Mouse (Mus musculus) megakaryocyte, embryonic 14.5 days (primary cell): Measurements from ENCODE around the gene Snai1. TPM values are rescaled to one million over a fixed set of nuclear protein-coding genes. Genes with fewer than 3 reads are reported as not detected.
A peak's percentile ranks its signal among the peaks of the same experiment; 100 is the strongest.

Experiments
- H3K27me3 ChIP-seq: replicated peaks from 2 replicates; pipeline ENCODE3; 2012; ENCODE audit warnings: inconsistent platforms
- H3K36me3 ChIP-seq: replicated peaks from 2 replicates; pipeline ENCODE3; 2012; ENCODE audit warnings: low read length, inconsistent platforms, mixed read lengths
- H3K4me1 ChIP-seq: 2 replicates; pipeline ENCODE4 v1.6.1; 2012; ENCODE audit warnings: inconsistent platforms
- H3K4me3 ChIP-seq: replicated peaks from 2 replicates; pipeline ENCODE3; 2012; ENCODE audit warnings: moderate library complexity, mild to moderate bottlenecking, inconsistent platforms
- H3K9me3 ChIP-seq: 2 replicates; pipeline ENCODE4 v1.6.1; 2012; ENCODE audit warnings: inconsistent platforms
- FLI1 ChIP-seq: IDR thresholded peaks from 2 replicates; pipeline ENCODE4 v1.6.1; 2012; ENCODE audit warnings: low read length, inconsistent platforms, mixed read lengths
- GATA1 ChIP-seq: IDR thresholded peaks from 3 replicates; pipeline ENCODE4 v1.6.1; 2012; ENCODE audit warnings: mixed read lengths, low read length, inconsistent platforms, borderline replicate concordance
- polyA plus RNA-seq: library from polyadenylated mRNA; stranded (reverse); fragments of >175 nt; gene quantifications from 2 replicates; pipeline ENCODE4 v1.2.3, GENCODE M21; 2012; ENCODE audit warnings: low replicate concordance; ENCODE audit not compliant: insufficient read depth

Snai1 gene
- polyA plus RNA-seq, 1 experiment: 1.4 TPM

DNA sequence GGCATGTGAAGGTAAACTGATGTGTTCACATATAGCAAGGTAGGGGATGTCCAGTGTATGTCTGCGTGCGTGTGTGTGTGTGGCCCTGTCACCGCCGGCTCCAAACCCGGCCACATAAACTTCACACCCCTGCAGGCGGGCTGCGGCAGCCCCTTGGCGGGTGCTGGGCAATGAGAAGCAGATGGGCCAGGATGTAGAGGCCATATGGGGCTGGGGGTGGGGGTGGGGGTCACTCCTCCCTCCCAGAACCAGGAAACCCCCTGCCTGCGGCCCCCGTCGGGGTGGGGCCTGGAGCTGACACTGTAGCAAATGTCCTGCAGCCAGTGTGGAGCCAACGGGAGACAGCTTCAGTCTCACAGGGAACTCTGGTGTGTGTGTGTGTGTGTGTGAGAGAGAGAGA, 25.7 kb downstream of the Snai1 start:
- Histone ChIP-seq H3K4me3 (no peak overlapping the region), H3K27me3 (peaks cover 82% of the 10 kb centered on the region), H3K36me3 (no peaks in the 10 kb centered on the region), H3K4me1 (peaks cover 21% of the 10 kb centered on the region), H3K9me3 (no peaks in the 10 kb centered on the region)
- TF ChIP-seq FLI1 (no peak), GATA1 (no peak)

GRCm38 (mm10) chr2:167564551-167565311, 26.7 kb downstream of the Snai1 start:
- TF ChIP-seq FLI1: no peak
- TF ChIP-seq GATA1: no peak
- Histone ChIP-seq H3K36me3 (no peaks in the 10 kb centered on the region), H3K9me3 (no peaks in the 10 kb centered on the region), H3K27me3 (peaks cover 75% of the 10 kb centered on the region), H3K4me3 (no peak overlapping the region), H3K4me1 (peaks cover 14% of the 10 kb centered on the region)

DNA sequence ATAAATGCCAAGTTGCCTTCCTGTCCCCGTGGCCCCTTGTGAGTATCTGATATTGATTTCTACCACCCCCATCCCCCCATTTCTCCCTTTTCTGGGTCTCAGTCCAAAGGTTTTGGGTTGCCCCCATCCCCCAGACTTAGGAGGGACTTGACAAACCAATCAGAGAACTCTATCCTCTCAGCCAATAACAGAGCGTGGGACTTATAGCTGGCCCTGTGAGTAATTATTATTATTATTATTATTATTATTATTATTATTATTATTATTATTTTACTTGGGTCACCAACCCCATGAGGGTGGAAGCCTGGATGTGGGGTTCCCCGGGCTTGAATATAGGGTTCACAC, 27.3 kb downstream of the Snai1 start:
- Histone ChIP-seq H3K27me3 (peaks cover 71% of the 10 kb centered on the region), H3K36me3 (no peaks in the 10 kb centered on the region), H3K9me3 (no peaks in the 10 kb centered on the region), H3K4me1 (peaks cover 19% of the 10 kb centered on the region), H3K4me3 (no peak overlapping the region)
- TF ChIP-seq GATA1: no peak
- TF ChIP-seq FLI1: no peak

DNA sequence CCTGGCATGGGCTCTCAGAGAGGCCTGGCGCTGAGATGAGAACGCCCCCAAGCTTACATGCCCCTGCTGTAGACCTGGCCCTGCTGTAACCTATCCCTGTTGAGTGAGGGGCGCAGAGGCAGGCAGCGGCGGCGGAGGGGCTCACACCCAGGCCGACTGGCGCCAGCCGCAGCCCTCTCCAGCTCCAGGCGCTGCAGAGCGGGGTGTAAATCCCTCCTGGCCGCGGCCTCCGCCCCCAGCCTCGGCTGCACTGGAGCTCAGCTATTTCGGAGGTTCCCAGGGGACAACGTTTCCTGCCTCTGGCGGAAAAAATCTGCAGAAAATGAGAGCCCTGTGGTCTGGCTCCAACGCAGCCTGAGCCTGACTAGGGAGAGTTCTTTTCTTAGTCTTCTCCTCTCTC, 27.7 kb downstream of the Snai1 start:
- Histone ChIP-seq H3K9me3 (no peaks in the 10 kb centered on the region), H3K27me3 (peaks cover 70% of the 10 kb centered on the region), H3K4me1 (peaks cover 23% of the 10 kb centered on the region), H3K36me3 (no peaks in the 10 kb centered on the region), H3K4me3 (no peak overlapping the region)
- TF ChIP-seq FLI1 (no peak), GATA1 (no peak)

DNA sequence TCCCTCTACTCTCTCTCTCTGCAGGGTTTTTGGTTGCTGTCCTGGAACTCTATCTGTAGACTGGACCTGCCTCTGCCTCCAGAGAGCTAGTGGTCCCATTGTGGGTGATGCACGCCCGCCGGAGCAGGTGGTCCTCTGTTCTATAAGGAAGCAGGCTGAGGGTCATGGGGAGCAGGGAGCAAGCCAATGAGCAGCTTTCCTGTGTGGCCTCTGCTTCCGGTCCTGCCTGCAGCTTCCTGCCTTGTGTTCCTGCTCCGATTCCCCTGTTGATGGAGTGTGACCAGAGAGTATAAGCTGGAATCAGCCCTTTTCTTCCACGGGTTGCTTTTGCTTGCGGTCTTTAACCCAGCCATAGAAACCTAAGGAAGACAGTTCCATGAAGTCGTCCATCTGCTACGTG, 30.1 kb downstream of the Snai1 start:
- Histone ChIP-seq H3K4me1 (peaks cover 24% of the 10 kb centered on the region), H3K4me3 (no peak overlapping the region), H3K27me3 (peaks cover 52% of the 10 kb centered on the region), H3K9me3 (no peaks in the 10 kb centered on the region), H3K36me3 (no peaks in the 10 kb centered on the region)
- no peak for TF ChIP-seq FLI1
- TF ChIP-seq GATA1: no peak

- peaks cover 26% of the 10 kb centered on the region for H3K4me1 ChIP-seq
- no peak for TF ChIP-seq FLI1
- TF ChIP-seq GATA1: no peak
- H3K36me3 ChIP-seq: peaks cover 15% of the 10 kb centered on the region
Measured at GRCm38 (mm10) chr2:167569934-167570651, 32.1 kb downstream of the Snai1 start.

DNA sequence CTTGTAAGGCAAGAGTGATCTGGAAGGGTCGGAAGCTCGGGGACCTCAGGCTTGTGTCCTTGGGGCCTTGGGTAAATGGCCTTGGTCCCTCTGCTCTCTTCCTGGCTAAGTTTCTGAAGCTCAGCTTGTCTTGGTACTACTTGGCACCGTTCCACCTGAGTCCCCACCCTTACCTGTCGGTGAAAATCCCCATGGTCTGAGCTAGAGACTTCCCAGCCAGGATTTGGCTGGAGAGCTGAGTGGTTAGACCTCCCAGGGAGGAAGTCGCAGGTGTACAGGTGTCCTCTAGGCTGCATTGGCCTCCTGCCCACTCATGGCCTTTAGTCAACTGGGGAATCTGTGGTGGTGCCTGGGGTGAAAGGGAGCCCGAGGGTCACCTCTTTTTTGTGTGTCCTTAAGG, 32.8 kb downstream of the Snai1 start:
- peaks cover 23% of the 10 kb centered on the region for H3K36me3 ChIP-seq
- no peak overlapping the region for H3K4me3 ChIP-seq
- H3K4me1 ChIP-seq: peaks cover 23% of the 10 kb centered on the region
- H3K9me3 ChIP-seq: no peaks in the 10 kb centered on the region
- TF ChIP-seq GATA1: no peak
- TF ChIP-seq FLI1: no peak
- H3K27me3 ChIP-seq: peaks cover 32% of the 10 kb centered on the region

More at GRCm38 (mm10) chr2:167569934-167570651, 32.1 kb downstream of the Snai1 start:
- Histone ChIP-seq H3K4me3 (peak overlapping the region; percentile 44), H3K9me3 (no peaks in the 10 kb centered on the region), H3K27me3 (peaks cover 37% of the 10 kb centered on the region)

DNA sequence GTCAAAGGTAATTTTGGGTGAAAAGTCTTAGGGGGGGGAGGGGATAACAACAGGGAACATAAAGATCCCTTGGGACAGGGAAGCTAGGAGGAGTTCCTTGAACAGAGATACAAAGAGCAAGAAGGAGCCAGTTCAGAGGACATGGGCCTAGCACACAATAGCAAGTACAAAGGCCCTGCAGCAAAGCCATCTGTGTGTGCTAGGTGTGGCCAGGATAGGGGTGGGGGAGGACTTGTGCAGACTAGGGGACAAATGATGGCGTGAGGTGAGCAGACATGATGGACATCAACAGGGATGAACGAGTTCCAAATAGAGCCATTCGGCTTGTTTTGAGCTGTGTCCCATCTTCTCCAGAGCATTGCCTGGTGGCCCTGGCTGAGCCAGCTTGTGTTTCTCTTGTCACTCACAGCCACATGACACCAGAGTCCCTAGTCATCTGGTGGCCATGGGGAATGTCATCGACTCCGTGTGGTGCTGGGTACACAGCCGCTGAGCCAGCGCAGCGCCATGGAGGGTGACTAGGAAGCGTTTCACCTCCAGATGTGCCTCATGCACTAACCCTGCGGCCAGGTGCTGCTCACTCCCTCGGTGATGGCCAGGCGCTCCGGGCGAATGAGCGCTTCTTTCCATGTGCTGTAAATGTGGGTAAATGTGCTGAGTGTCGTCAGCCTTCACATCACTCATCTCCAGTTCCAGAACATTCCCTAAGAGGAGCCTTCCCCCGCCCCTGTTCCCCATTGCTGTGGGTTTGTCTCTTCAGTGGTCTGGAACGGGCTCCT, 33.6 kb downstream of the Snai1 start:
- peaks cover 28% of the 10 kb centered on the region for H3K36me3 ChIP-seq
- H3K27me3 ChIP-seq: peaks cover 30% of the 10 kb centered on the region
- H3K4me1 ChIP-seq: peaks cover 22% of the 10 kb centered on the region
- no peak overlapping the region for H3K4me3 ChIP-seq
- no peaks in the 10 kb centered on the region for H3K9me3 ChIP-seq
- TF ChIP-seq FLI1: no peak
- TF ChIP-seq GATA1: no peak

DNA sequence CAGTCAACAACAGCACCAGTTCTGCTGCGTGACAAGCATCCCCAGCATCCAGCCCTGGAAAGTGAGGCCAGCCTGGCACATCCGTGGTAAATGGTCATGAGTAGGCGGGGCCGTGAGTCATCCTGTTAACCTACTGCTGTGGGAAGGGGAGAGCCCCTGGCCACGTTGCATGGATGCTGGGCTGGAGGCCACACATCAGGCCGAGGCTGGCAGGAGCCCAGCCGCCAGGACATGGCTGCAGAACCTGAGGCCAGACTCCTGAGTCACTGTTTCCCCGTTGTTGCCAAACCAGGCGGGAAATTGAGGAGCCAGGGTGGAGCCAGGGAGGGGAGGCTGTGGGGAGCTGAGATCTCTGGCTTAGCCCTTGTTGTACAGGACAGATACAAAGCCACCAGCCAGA, 36.8 kb downstream of the Snai1 start:
- Histone ChIP-seq H3K36me3 (peaks cover 54% of the 10 kb centered on the region), H3K27me3 (peaks cover 10% of the 10 kb centered on the region), H3K4me3 (no peak overlapping the region), H3K4me1 (peaks cover 23% of the 10 kb centered on the region), H3K9me3 (no peaks in the 10 kb centered on the region)
- no peak for TF ChIP-seq FLI1
- no peak for TF ChIP-seq GATA1

DNA sequence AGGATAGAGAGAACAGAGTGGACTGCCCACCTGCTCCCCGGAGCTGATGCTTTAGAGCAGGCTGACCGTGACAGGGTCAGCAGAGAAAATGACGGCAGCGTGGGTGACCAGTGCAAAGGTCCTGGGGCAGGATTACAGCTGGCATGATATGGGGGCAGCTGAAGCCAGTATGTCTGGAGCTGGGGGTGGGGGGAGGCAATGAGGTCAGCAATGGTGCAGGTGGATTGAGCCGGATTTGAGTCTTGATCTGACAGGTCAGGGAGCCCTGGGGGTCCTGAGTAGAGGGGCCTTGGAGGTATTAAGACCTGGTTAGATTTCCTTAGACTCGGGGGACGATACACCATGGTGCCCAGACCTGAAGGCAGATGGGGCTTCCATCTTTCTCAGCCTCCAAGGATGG, 37.6 kb downstream of the Snai1 start:
- Histone ChIP-seq H3K9me3 (no peaks in the 10 kb centered on the region), H3K36me3 (peaks cover 54% of the 10 kb centered on the region), H3K4me3 (no peak overlapping the region), H3K27me3 (peaks cover 6% of the 10 kb centered on the region), H3K4me1 (peaks cover 16% of the 10 kb centered on the region)
- TF ChIP-seq FLI1: no peak
- no peak for TF ChIP-seq GATA1
